Mouse (Mus musculus) layer of hippocampus, adult 18-20 months (tissue): ENCODE results near the gene Rfx4. TPM values are rescaled to one million over a fixed set of nuclear protein-coding genes. Genes with fewer than 3 reads are reported as not detected.

Experiments used
- DNase-seq, 2 experiments: peaks; one replicate each; pipeline ENCODE4 v3.0.0; 2022; ENCODE audit warnings: low spot score in 2 of 2
- total RNA-seq, 2 experiments: library from RNA; stranded (reverse); gene quantifications; 2 replicates each; pipeline ENCODE4 v1.2.3; 2021

Gene Rfx4
- total RNA-seq, 2 experiments from 2014 or later: 9.2 to 12.6 TPM

DNA sequence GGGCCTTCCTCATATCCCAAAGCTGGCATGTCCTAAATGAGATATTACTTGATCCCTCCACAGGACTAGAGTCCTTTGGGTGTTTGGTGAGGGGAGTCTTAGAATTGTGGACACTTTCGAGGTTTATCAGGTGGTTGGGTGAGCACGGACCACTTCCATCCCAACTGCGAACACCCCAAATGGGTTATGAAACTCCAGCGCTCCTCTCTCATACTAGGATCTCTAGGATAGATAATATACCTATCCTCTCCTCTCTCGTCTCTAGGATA, 2.3 kb downstream of the Rfx4 start:
- no peak for DNase-seq

DNA sequence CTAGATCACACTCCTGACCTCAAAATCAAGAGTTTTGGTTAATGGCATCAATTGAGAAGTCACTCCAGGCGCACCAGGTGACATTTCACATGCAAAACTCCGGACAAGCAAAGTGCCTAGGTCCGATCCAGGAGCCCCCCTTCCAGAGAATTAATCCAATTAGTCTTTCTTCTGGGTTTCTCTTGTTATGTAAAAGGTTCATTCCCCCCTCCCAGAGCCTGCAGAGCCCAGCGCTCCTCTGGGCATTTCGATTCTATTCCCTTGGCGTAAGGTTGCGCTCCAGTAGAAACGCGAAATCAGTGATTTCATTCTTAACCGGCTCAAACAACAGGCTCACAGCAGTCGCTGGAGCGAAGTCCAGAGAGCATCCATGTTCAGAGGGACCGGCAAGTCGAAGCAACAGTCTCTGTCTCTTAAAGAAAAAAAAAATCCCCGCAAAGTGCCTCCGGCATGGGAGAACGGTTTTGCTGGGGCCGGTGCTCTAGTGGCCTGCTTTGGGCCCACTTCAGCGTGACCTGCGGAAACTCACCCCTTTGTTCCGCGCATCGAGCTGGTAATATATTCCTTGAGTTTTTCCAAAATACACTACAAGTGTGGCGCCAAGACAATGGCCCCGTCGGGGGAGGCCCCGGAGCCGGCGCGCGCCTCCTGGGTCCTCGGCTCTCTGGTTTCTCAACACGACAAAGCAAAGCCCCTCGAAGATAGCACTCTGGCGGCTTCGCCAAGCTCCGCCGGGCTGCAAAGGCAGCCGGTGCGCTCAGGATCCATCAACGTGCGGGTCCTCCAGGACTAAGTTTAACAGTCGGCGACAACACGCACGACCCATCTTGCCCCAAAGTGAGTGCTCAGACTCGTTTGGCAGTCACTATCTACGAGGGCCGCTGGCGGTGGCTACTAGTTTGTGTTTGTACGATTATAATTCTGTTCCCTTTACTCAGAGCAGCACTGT, 2.9 kb downstream of the Rfx4 start:
- DNase-seq: no peak

DNA sequence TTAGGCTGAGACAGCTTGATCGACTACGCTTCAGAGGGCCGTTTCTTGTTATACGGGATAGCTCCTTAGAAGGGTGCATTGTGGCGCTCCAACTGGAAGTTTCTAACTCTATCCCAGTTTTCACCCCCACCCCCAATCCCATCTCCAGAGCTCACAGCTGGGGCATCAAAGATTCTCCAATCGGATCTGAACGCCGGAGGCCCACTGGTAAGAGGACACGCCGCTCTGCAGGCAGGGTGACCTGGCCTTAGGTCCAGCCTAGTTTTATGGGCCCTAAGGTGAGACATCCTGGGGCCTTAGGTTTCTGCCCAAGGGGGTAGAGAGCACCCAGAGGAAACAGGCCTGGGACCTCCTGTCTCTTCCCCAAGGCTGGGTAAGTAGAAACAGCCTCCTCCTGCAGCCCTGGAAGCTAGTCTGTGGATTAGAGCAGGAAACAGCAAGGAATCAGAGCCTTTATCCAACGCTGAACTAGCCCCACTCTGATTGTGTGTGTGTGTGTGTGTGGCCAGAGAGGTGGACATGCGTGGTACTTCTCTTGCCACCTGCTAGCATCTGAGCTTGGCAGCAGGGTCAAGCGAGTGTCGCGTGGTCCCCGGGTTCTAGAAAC, 3.8 kb downstream of the Rfx4 start:
- DNase-seq: no peak

DNA sequence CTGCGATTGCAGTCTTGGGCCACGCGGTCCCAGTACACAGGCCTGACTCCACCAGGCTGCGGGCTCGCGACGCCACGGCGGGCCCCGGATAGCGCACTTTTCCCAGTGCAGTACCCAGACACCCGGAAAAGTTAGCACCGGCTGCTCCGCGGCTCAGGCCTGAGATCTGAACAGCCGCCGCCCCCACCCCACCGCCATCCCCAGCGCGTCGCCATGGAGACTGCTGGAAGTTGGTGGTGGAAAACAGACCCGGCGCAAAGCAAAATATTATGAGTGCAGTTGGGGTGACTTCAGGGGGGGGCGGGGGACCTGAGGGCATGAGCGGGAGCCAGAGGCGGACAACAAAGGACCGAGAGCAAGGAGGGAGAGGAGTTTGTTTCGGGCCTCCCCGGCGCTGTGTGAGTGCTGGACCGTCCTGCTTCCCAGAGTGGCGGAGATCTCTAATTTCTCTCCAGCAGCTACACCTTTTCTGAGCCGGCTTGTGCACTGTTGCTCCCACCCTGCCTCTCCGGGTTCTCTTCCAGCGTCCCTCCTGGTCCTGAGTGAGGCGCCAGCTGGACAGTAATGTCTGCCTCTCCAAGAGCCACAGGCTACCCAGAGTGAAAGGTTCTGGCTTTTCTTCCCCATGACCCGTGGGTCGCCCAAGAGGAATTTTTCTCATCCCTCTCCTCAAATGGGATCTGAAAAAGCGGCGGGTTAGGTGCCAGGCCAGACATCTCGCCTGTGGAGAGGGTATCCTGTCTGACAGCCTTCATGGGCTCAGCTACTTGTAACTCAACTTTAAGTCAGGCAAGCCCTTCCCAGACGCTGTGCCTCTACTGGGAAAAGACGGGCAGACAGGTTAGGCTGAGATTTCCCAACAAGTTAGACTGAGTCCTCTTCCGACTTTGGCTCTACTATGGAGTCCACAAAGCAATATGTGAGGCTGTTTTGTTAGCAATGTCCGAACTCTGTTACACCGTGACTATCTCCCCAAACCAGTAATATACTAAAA, 4.6 kb downstream of the Rfx4 start:
- DNase-seq: no peak

DNA sequence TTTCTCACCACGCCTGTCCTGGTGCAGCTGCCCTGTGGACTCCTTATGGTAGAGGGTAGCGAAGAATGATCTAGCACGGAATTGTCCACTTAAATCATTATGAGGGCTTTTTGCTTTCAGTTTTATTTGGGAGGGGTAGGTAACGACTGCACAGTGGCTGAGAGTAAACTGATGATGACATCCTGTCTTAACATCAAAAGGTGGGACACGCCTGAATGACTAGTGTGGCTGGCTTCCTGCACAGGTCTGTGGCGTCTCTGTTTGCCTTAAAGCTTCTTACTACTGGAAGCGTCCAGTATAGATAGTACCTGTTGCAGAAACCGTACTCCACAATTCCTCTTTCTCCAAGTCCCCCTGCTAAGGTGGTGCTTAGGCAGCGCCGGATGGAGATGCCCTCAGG, 12.9 kb downstream of the Rfx4 start:
- no peak for DNase-seq

DNA sequence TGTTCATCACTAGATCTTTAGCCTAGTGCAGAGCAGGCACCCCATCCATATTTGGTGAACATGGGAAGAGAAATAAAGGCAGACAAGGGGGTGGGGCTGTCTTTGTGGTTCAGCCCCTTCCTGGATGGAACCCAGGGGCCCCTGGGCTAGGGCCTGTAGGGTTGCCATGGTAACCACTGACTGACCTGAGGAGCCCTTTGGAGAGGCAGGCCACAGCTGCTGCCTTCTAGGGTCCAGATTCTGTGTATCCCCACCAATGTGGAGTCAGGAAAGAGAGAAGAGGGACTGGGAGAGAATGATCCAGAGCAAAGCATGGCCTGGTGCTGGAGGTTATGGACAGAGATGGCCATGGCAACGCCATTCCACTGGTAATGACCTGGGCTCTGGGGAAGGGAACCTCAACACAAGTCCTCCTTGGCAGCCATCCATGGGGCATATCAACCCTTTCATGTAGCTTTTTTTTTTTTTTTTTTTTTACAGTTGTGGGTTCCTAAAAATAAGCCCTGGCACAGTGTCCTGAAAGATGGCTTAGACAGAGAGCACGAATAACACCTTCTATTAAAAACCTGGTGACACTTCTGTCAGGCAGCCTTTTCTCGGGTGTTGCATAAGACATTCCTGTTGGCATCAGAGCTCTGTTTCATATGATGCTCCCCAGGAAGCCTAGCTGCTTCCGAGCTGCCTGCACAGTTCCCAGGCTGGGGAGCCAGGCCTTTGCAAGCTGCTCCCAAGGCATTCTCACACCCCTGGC, 16.7 kb downstream of the Rfx4 start:
- peak in 1 of 2 experiments; percentile 63 for DNase-seq

DNA sequence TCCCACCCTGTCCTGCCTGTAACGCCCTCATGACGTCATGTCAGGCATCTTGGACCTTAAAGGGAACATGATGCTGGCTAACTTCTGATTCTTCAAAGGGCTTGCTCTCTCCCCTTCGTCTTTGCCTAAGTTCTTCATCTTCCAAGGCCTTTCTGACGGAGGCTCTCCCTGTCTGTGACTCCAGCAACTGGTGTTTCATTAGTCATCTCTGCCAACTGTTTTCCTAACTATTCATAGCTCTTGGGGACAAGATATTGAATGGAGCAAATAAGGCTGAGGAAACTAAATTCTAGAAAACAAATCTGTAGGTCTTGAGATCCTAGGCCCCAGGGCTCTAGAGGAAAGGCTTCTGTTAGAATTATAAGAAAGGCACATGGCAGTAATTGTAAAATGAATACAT, 18.0 kb downstream of the Rfx4 start:
- DNase-seq: no peak

DNA sequence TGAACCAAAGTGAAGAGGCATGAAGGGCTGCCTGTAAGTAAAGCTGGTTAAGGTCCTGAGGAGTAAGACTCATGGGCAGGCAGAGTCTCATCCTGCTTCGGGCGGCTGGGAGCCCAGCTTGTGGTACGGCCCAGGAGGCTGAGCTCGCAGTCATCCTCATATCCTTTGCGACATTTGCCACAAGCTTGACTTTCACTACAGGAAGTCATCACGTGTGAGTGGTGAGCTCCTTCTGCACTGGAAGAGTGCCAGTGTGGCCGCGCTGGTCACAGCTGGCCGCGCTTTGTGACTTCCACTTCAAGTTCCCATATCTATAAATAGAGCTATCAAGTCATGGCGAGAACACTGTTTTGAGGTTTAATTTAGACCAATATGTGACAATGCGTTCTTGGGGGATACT, 18.7 kb downstream of the Rfx4 start:
- DNase-seq: no peak

DNA sequence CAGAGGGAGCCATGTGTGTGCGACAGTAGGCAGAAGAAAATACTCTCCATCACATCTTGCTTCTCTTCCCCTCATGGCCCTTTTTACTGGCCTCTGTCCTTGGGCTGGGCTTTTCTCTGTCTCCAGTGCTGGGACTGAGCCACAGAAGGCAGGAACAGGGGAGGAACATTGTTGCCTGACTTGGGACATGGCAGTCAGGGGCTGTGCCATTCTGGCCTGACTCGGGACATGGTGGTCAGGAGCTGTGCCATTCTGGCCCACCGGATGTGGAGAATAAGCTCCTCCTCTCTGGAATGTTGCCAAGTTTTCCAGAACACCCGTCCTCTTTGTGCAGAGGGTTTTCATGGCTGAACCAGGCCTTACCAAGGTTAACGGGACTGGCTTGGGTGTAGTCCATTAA, 21.2 kb downstream of the Rfx4 start:
- no peak for DNase-seq

DNA sequence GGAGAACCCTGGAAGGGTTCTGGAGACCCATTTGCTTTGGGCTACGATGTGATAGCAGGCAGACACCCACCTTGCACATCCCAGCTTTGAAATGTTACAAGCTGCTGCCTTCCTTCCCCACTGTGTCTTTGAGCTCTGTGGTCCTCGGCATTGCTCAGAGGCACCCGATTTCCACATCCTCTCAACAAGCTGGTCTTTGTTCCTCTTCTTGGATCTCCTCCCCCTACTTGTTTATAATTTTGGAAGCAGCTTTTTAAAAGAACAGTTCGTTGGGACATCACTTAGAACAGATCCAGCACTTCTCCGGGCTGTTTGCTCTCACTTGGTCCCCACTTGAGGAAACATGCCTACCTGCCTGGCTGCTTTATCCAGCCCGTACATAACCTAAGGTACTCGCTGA, 22.1 kb downstream of the Rfx4 start:
- no peak for DNase-seq

DNA sequence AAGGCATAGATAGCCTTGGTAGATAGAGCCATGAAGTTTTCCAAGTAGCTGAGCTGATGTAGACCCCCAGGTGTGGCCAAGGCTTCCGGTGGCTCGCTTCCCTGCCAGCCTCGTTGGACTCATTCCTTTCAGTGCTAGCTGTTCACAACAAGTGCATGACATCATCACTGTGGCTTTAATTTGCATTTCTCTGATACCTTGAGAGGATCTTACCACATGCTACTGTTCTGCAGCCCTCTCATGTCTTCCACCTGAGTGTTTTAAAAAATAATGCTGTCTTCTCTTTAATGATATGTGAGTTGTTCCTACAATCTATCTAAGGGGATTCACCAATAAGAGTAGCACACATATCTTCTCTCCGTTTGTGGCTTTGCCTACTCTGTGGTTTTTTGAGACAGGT, 25.0 kb downstream of the Rfx4 start:
- DNase-seq: no peak

DNA sequence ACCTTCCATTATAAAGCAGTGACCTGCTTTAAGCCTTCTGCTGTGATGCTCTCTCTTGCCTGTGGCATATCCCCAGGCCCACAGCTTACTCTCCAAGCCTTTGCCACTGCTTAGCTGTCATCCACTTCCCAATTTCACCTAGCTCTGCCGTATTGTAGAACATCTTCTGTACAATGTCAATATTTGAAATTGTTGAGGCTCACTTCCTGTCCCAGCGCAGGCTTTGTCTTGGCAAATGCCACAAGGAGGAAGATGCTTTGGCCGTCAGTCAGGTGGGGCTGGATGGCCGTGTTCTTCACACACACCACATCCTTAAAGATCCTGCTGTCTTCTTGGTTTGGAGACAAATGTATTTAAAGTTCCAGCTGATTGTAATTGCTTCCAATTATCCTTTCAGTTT, 29.5 kb downstream of the Rfx4 start:
- no peak for DNase-seq

DNA sequence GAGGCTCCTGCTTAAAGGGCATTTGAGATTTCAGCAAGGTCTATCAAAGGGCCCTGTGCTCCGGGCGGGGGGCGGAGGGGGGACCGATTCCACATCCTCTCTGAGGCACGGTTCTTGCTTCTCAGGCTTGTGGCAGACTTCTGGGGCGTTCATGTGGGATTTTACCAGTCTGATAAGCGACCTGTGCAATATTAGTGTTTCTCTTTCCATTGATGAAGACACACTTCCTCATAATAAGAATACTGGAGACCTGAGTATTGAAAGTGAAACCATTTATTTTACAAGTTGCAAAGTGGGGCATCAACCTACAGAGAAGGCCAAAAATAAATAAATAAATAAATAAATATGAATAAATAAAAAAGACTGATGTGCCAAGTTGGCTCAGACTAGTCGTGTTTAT, 34.5 kb downstream of the Rfx4 start:
- DNase-seq: no peak

DNA sequence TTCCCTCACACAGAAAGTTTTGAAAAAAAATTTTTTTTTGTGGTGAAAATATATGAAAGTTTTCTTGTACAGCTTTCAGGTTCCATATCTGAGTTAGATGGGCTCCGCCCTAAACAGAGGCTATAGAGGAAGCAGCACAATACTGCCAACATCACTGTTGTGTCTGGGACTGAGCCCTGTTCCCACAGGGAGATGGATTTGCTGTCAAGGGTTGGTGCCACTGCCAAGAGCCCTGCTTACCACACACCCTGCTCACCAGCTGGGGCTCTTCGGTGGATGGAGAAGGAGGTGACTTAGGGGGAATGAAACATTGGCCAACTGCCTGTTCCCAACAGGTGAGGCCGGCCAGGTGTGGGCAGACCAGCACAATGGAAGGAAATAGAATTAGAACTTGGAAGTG, 35.3 kb downstream of the Rfx4 start:
- DNase-seq: no peak

DNA sequence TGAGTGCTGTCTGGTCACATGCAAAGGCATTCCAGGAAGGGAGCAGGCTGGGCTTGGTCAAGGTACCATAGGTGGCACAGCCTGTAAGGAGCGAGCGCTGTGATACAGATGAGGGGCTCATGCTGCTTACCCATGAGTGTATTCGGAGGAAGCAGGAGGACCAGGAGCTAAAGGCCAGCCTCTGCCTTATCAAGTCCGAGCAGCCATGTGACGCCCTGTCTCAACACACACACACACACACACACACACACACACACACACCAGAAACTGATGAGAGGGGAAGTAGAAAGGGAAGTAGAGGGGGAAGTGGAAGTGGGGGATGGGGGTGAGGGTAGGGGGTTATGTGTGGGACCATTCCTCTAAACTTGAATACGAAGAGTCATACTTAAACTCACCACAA, 45.7 kb downstream of the Rfx4 start:
- no peak for DNase-seq

DNA sequence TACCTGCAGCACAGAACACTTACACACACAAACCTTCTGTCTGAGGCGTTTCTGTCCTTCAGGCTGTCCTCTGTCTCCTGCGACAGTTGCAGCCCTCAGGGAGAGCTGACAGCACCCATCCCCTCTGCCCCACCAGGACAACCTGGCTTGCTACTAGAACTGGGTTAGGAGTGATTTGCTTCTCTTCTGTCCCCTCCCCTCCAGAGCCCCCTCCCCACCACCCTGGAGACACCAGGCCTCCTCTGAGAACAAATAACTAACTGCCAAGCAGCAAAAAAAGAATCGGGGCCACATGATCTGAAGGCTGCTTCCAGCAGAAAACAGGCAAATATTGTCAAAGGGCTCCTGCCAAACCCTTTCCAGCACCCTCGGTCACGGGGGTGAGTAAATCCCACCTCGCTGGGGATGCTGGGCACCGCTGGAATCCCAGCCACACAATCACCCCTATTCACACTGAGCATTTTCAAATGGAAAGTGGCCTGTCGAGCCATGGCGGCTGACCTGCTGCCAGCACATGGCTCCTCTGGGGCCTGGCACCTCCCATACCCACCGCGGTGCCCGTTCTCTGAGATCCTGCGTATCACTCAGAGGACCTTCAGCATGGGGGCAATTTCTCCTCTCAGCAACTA, 47.5 kb downstream of the Rfx4 start:
- peak; percentile 1 to 32 for DNase-seq

DNA sequence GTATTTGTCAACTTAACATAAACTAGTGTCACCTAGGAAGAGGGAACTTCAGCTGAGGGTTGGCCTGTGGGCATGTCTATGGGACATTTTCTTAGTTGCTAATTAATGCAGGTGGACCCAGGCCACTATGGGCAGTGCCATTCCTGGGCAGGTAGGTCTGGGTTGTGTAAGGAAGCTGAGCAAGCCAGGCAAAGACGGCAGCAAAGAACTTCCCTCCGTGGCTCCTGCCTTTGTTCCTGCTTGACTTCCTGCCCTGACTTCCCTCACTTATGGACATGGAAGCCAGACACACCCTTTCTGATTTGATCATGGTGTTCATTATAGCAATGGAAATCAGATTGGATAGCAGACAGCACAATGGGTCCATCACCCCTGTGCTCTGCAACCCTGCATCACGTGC, 49.7 kb downstream of the Rfx4 start:
- DNase-seq: no peak

DNA sequence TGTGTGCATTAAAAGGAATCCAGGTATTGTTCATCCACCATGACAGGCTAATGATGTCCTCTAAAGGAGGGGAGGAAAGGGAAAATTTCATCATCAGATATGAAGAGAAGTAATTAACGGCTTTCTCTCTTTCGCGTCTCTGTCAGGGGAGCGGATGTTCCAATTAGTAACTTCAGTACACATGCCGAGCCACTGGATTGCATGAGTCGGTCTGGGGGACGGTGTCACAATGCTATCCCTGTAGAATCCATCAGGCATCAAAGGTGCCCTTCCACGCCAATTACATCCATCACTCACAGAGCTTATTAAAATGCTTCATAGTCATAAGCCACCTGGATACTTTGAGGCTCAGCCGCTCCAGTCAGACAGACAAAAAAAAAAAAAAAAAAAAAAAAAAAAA, 51.3 kb downstream of the Rfx4 start:
- DNase-seq: no peak

DNA sequence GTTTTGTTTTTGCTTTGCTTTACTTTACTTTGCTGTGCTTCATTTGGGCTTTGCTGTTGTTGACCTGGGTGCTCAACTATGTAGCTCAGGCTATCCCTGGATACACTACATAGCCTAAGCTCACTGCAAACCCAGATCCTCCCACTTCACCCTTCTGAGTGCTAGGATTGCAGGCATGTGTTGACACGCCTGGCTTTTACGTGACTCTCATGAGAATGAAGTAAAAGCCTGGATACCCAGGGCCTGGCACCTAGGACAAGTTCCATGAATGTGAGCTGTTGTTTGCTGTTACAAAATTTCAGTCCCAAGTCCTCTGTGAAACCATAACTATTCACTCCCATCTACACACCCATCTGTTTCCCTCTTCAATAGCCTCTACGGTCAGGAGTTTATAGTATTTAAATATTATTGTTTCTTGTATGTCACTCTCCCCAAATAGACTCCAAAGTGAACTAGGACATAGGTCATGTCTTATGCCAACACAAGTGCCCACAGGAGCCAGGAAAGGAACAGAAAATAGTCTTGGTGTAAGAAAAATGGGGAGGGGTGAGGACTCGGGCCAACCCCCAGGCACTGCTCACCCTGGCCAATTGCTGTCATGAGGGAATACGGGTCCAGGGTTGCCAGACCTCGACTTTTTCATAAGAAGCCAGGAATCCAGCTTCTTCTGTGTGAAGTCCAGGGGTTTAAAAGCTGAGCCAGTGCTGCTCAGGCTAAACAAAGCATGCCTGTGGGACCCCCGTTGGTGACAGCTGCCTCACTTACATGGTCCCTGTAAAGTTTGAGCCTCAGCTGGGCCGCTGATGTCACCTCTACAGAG, 54.4 kb downstream of the Rfx4 start:
- DNase-seq: peak; percentile 2 to 17
